Mouse (Mus musculus) adrenal gland, postnatal 4 days (tissue): ENCODE results near the gene Olfr1297. TPM values are rescaled to one million over a fixed set of nuclear protein-coding genes. Genes with fewer than 3 reads are reported as not detected.

Experiments used
- DNase-seq, 2 experiments: peaks; one replicate each; pipeline ENCODE4 v3.0.0; 2021 to 2022; ENCODE audit warnings: low spot score in 2 of 2, mixed read lengths in 2 of 2
- long read RNA-seq, 2 experiments: library from polyadenylated mRNA; stranded (forward); transcript quantifications; one replicate each; pipeline ENCODE4 v2.0.0; 2021
- total RNA-seq, 2 experiments: library from RNA; stranded (reverse); gene quantifications; 2 replicates each; pipeline ENCODE4 v1.2.3; 2021

The Olfr1297 gene
- total RNA-seq: not detected
- long read RNA-seq, experiment 1: 0 reads
- long read RNA-seq, experiment 2: 0 reads

DNA sequence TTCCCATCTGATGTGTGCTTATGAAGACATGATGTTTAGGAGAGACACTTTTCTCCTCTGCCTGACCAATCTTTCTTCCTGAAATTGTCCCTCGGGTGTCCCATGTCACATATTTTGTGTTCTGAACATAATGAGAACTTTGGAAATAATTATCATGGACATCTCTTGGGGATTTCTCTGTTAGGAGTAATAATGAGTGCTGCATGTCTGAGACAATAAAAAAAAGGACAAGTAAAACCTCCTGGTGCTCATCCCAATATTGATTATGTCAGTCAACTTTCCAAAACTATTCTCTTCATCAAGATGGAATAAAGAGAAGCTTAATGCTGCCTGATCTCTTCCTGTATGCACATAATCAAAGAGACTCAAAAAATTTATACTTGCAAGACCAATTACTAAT is at the start of gene Olfr1297:
Olfr1297 (minus strand) TSS at position 101 of the 400 bp plus-strand sequence.
- no peak for DNase-seq

DNA sequence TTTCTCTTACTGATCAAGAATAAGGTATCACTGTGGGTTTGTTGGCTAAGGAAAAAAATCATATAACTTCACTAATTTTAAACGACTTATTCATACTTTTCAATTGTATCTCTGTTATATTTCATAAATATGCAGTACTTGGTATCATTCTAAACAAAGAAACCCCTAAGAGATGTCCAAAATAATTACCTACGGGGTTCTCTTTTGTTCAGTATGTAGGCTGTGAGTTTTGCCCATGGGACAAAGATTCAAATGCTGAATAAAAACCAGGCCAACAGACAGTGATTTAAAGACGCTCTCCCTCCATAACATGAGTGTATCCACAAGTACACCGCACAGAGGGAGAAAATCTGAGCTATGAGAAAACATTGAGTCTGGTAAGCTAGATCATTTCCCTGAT is 34.8 kb upstream of the Olfr1297 start, which contains the start of gene Olfr1299:
Olfr1299 (plus strand) TSS at position 301 of the 400 bp plus-strand sequence.
- DNase-seq: no peak

- DNase-seq: no peak
These were observed 22.8 kb upstream of the Olfr1297 start, which contains the start of gene Olfr1298 for GRCm38 (mm10) chr2:111649101-111649500. Gene Olfr1298, minus strand, starts transcription at chr2:111649201.

GRCm38 (mm10) chr2:111569581-111569980 is 56.7 kb downstream of the Olfr1297 start, which contains the start of gene Olfr1295:
Gene Olfr1295, minus strand, starts transcription at chr2:111569681.
- no peak for DNase-seq

Other genes starting within 250 kb of the Olfr1297 start
- gene Olfr1286, start 203.4 kb downstream of the Olfr1297 start, total RNA-seq: not detected
- gene Olfr1287, start 177.4 kb downstream of the Olfr1297 start, total RNA-seq: not detected
- not detected for gene Olfr1288, start 152.4 kb downstream of the Olfr1297 start, total RNA-seq
- not detected for gene Olfr1289, start 145.7 kb downstream of the Olfr1297 start, total RNA-seq
- not detected for gene Olfr1290, start 132.7 kb downstream of the Olfr1297 start, total RNA-seq
- not detected for gene Olfr1291-ps1, start 129.3 kb downstream of the Olfr1297 start, total RNA-seq
- gene Olfr1293-ps, start 101.3 kb downstream of the Olfr1297 start, total RNA-seq: not detected
- not detected for gene Olfr1294, start 86.2 kb downstream of the Olfr1297 start, total RNA-seq
- not detected for gene Olfr1295, start 56.8 kb downstream of the Olfr1297 start, total RNA-seq
- gene Olfr1298, start 22.7 kb upstream of the Olfr1297 start, total RNA-seq: not detected
- not detected for gene Olfr1299, start 34.9 kb upstream of the Olfr1297 start, total RNA-seq
- not detected for gene Olfr1301, start 124.5 kb upstream of the Olfr1297 start, total RNA-seq
- gene Olfr1302, start 150.9 kb upstream of the Olfr1297 start, total RNA-seq: not detected
- gene Olfr1303, start 193.8 kb upstream of the Olfr1297 start, total RNA-seq: not detected